Comparison of ENCODE assay signal across 7 mouse cellular contexts in genomic region chr11:117312028-117312901, GRCm38 (mm10).
DNase-seq lines count a peak whose midpoint lies in the region; ATAC-seq and TF ChIP-seq lines count a peak whose summit lies in the region.

No protein-coding gene starts in this region.

- no peak for TF ChIP-seq EP300 in liver, postnatal 0 days (IDR thresholded peaks at IDR 0.05; ENCODE audit: low read depth)

- H3K9ac ChIP-seq in intestine, embryonic 15.5 days: peak overlapping the region; percentile 26; the same call in 1 of the 2 replicates
- H3K9ac ChIP-seq in liver, postnatal 0 days (replicated peaks): no peak overlapping the region

- H3K79me2 ChIP-seq in C2C12 (ENCODE audit: control insufficient read depth, insufficient read depth): peaks cover 100% of the 10 kb centered on the region

- no peaks in the 10 kb centered on the region for H3K9me3 ChIP-seq in intestine, embryonic 15.5 days
- H3K9me3 ChIP-seq in liver, postnatal 0 days (ENCODE audit: low read length): no peaks in the 10 kb centered on the region

- no peaks in the 10 kb centered on the region for H3K27me3 ChIP-seq in C2C12 (ENCODE audit: control insufficient read depth, insufficient read depth, insufficient read length)
- H3K27me3 ChIP-seq in intestine, embryonic 15.5 days (replicated peaks): no peaks in the 10 kb centered on the region
- no peaks in the 10 kb centered on the region for H3K27me3 ChIP-seq in liver, postnatal 0 days (ENCODE audit: insufficient read depth, low read length)
- no peaks in the 10 kb centered on the region for H3K27me3 ChIP-seq in small intestine, adult 2 months (ENCODE audit: control insufficient read depth, insufficient read depth, low read length)

- no peak overlapping the region for H3K4me3 ChIP-seq in C2C12 (ENCODE audit: insufficient read depth, poor library complexity, severe bottlenecking)
- H3K4me3 ChIP-seq in intestine, embryonic 15.5 days (replicated peaks): no peak overlapping the region; the same call in 1 of the 2 replicates
- H3K4me3 ChIP-seq in liver, postnatal 0 days (ENCODE audit: low read depth, low read length): no peak overlapping the region
- H3K4me3 ChIP-seq in small intestine, adult 2 months (ENCODE audit: low read depth, low read length): no peak overlapping the region

- peak overlapping the region; percentile 41 for H3ac ChIP-seq in C2C12 (ENCODE audit: control insufficient read depth, insufficient read length, low read depth)

- H3K79me3 ChIP-seq in C2C12 (ENCODE audit: low read depth): peaks cover 85% of the 10 kb centered on the region

- TF ChIP-seq CTCF in C2C12 (IDR thresholded peaks at IDR 0.05; ENCODE audit: control insufficient read depth, insufficient read depth, insufficient read length): no peak
- no peak for TF ChIP-seq CTCF in liver, postnatal 0 days (IDR thresholded peaks at IDR 0.05; ENCODE audit: low read depth)
- no peak for TF ChIP-seq CTCF in small intestine, adult 2 months (IDR thresholded peaks at IDR 0.05; ENCODE audit: extremely low read depth, insufficient read length, insufficient replicate concordance, low read depth, low read length)

- DNase-seq in adrenal gland, postnatal 10 days: peak; percentile 75
- DNase-seq in gastrocnemius, postnatal 4 days (ENCODE audit: low spot score in 2 of 2): peak; percentile 66 to 89
- peak; percentile 55 for DNase-seq in liver, postnatal 0 days
- no peak for DNase-seq in cerebellum, adult 9-11 months

- peak overlapping the region; percentile 87 for H3K27ac ChIP-seq in intestine, embryonic 15.5 days
- H3K27ac ChIP-seq in liver, postnatal 0 days (ENCODE audit: low read depth): peak overlapping the region; percentile 60
- H3K27ac ChIP-seq in small intestine, adult 2 months (ENCODE audit: insufficient read depth, low read depth, low read length): peak overlapping the region; percentile 74

- 39% methylated on average over 23 of the region's 23 CpGs for WGBS in intestine, embryonic 15.5 days
- WGBS in liver, postnatal 0 days (ENCODE audit: insufficient replicate concordance): 69% methylated on average over 23 of the region's 23 CpGs
- 70% methylated on average over 23 of the region's 23 CpGs for WGBS in small intestine, adult 2 months

- peaks cover 6% of the 10 kb centered on the region for H3K36me3 ChIP-seq in C2C12 (ENCODE audit: control insufficient read depth, insufficient read depth)
- H3K36me3 ChIP-seq in intestine, embryonic 15.5 days: no peaks in the 10 kb centered on the region
- no peaks in the 10 kb centered on the region for H3K36me3 ChIP-seq in liver, postnatal 0 days (replicated peaks; ENCODE audit: insufficient read depth, low read length)
- no peaks in the 10 kb centered on the region for H3K36me3 ChIP-seq in small intestine, adult 2 months (ENCODE audit: control insufficient read depth, insufficient read depth, low read length)

- H3K4me2 ChIP-seq in intestine, embryonic 15.5 days (replicated peaks): peak overlapping the region; percentile 38
- no peak overlapping the region for H3K4me2 ChIP-seq in liver, postnatal 0 days (ENCODE audit: low read depth, low read length)

- peak; percentile 35 for ATAC-seq in intestine, embryonic 15.5 days
- peak; percentile 11 for ATAC-seq in liver, postnatal 0 days

- peaks cover 90% of the 10 kb centered on the region for H3K4me1 ChIP-seq in intestine, embryonic 15.5 days (replicated peaks)
- H3K4me1 ChIP-seq in liver, postnatal 0 days (ENCODE audit: insufficient read depth): peaks cover 58% of the 10 kb centered on the region
- peaks cover 60% of the 10 kb centered on the region for H3K4me1 ChIP-seq in small intestine, adult 2 months (ENCODE audit: control insufficient read depth, insufficient read depth, insufficient read length, low read length)

- TF ChIP-seq POLR2A in small intestine, adult 2 months (IDR thresholded peaks at IDR 0.05; ENCODE audit: low read depth, low read length): no peak

TF ChIP-seq in C2C12, 6 proteins besides CTCF, POLR2A, EP300 and RAD21:
- TF ChIP-seq CEBPB (IDR thresholded peaks at IDR 0.05; ENCODE audit: low read depth) (no peak), USF1 (IDR thresholded peaks at IDR 0.05; ENCODE audit: low read depth) (peak; percentile 74), FOSL1 (IDR thresholded peaks at IDR 0.05; ENCODE audit: insufficient read depth, low read length, poor library complexity, severe bottlenecking) (no peak), MYOG (IDR thresholded peaks at IDR 0.05; ENCODE audit: control insufficient read depth, extremely low read depth, insufficient read length) (no peak), MAX (IDR thresholded peaks at IDR 0.05) (no peak)
